Comparison of ENCODE assay signal across 7 mouse cellular contexts in the genomic region with DNA sequence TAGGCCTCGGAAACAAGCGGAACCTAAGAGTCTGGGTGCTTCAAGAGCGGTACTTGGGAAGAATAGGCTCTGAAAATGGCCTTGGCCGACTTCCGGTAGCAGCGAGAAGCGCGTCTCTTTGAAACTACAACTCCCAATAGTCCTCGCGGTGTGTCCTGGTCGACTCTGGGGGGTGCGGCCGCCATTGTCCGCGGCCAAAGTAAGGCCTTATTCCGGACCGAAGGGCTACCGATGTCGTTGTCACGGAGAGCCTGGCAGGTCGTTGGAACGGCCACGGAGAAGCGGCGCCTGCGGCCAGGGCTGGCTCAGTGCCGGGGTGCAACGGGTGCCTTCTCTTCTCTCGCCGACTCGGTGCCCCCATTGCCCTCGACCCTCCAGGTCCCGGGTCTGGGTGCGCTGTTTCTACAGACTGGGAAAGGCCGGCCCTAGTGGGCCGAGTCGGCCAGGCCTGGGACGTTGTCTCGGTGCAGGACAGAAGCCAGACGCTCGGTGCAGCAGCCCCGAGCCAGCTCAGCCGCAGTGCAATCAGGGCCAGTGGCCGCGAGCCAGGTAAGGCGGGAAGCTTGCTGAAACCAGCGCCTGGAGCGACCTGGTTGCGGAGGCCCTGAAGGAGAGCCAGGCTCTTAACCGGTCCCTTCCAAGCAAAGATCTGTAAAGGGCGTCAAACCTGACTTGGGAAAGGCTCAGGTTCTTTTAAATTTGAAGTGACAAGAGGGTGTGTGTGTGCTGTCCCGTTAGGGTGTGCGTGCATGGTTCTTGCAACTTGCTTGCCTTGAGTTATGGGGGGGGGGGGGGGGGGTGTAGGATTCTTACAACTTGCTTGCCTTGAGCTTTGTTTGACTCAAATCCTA. TPM values are rescaled to one million over a fixed set of nuclear protein-coding genes. Genes with fewer than 3 reads are reported as not detected.
DNase-seq lines count a peak whose midpoint lies in the region; ATAC-seq lines count a peak whose summit lies in the region.

TSS of gene Zfp606 (plus strand) at position 136 of the 851 bp plus-strand sequence.

- H3K9me3 ChIP-seq in intestine, embryonic 15.5 days: no peaks in the 10 kb centered on the region
- H3K9me3 ChIP-seq in midbrain, embryonic 10.5 days (replicated peaks): peaks cover 32% of the 10 kb centered on the region

- DNase-seq in adrenal gland, adult 18-20 months (ENCODE audit: low spot score in 2 of 2): peak; percentile 70 to 71
- peak; percentile 94 for DNase-seq in embryo, embryonic 10.5 days (ENCODE audit: low spot score)
- peak; percentile 74 to 76 for DNase-seq in gastrocnemius, postnatal 36 days
- peak; percentile 87 to 95 for DNase-seq in left cerebral cortex, postnatal 25 days (ENCODE audit: low spot score in 2 of 2)
- peak; percentile 87 for DNase-seq in midbrain, embryonic 10.5 days (ENCODE audit: low spot score)
- DNase-seq in right cerebral cortex, postnatal 4 days: peak; percentile 80

- H3K4me1 ChIP-seq in intestine, embryonic 15.5 days (replicated peaks): no peaks in the 10 kb centered on the region
- no peaks in the 10 kb centered on the region for H3K4me1 ChIP-seq in midbrain, embryonic 10.5 days

- ATAC-seq in intestine, embryonic 15.5 days: peak; percentile 99

- peak within 1 kb of the TSS; percentile 88 for H3K27ac ChIP-seq in intestine, embryonic 15.5 days
- H3K27ac ChIP-seq in midbrain, embryonic 10.5 days (replicated peaks): peak within 1 kb of the TSS; percentile 97

- H3K4me2 ChIP-seq in intestine, embryonic 15.5 days (replicated peaks): peak within 1 kb of the TSS; percentile 54

- under 1% methylated on average over 53 of the region's 53 CpGs for whole genome bisulfite sequencing in intestine, embryonic 15.5 days
- under 1% methylated on average over 53 of the region's 53 CpGs for WGBS in midbrain, embryonic 10.5 days

- intact Hi-C loops in gastrocnemius, postnatal 36 days (cut with DNase I): loop anchor here (5.0 kb wide), 1 partner anchor 56 kb away; the partner anchor contains the start of gene Zfp551
- intact Hi-C loops in left cerebral cortex, postnatal 25 days (cut with DNase I): loop anchor here (2.0 to 10.0 kb wide), 3 partner anchors 56 to 416 kb away; partner anchors contain the start of genes Zfp329, Zfp551 and Zscan22

- peaks cover 26% of the 10 kb centered on the region for H3K36me3 ChIP-seq in intestine, embryonic 15.5 days
- H3K36me3 ChIP-seq in midbrain, embryonic 10.5 days: peaks cover 36% of the 10 kb centered on the region

- H3K4me3 ChIP-seq in intestine, embryonic 15.5 days (replicated peaks): peak within 1 kb of the TSS; percentile 87
- H3K4me3 ChIP-seq in midbrain, embryonic 10.5 days: peak within 1 kb of the TSS; percentile 89

- no peaks in the 10 kb centered on the region for H3K27me3 ChIP-seq in intestine, embryonic 15.5 days (replicated peaks)
- H3K27me3 ChIP-seq in midbrain, embryonic 10.5 days (ENCODE audit: low read depth, poor library complexity, severe bottlenecking): no peaks in the 10 kb centered on the region

- peak within 1 kb of the TSS; percentile 92 for H3K9ac ChIP-seq in intestine, embryonic 15.5 days

RNA-seq across cellular contexts. Expression of gene Zfp606, which starts in this region (rescaled TPM):
- total RNA-seq in adrenal gland, adult 18-20 months (2021): 1 to 10 TPM; 7.4 to 9.2 TPM
- 1 to 10 TPM; 4.6 to 4.7 TPM for total RNA-seq in gastrocnemius, postnatal 36 days (2021)
- 13.4 and 16.4 TPM in 2 replicates for polyA plus RNA-seq in intestine, embryonic 15.5 days (2015; fragmentation: Nextera tagmentation; extraction: Ambion mirVana)
- 10 to 100 TPM; 10.8 to 13.0 TPM for total RNA-seq in left cerebral cortex, postnatal 25 days (2021)
- 35.0 and 41.6 TPM in 2 replicates for polyA plus RNA-seq in midbrain, embryonic 10.5 days (2016; fragmentation: Nextera tagmentation; extraction: Ambion mirVana)

Comparison
In these comparisons a context has a peak if more than half of its experiments do, and no peak if none do; other contexts are left out.
1. Peak in every context shown above with its lines: DNase-seq, ATAC-seq, H3K4me3 ChIP-seq and H3K27ac ChIP-seq.